Comparison of ENCODE assay signal across 24 mouse cellular contexts in the genomic region with DNA sequence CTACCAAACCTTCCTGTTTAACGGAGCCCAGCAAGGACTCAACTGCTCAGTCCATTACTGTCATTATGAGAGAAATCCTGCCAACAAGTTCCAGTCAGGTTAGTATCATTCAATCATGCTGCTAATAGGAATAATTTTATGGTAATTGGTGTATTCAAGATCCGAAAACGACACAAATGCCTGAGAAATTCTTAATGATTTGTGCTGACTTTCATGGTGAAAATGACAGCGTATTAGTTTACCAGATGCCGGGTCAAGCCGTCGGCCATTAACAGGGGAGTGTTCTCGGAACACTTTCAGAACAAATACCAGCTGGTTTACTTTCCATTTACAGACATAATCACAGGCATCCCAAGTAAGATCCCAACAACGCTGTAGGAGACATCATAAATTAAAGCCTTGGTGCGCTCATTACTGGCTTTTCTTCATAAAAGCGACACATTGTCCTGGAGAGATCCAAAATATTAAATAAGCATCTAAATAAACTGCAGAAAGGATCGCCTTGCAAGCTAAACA.
DNase-seq lines count a peak whose midpoint lies in the region; ATAC-seq and TF ChIP-seq lines count a peak whose summit lies in the region.
"Had no signal": no experiment of that assay in that cellular context is flagged by ENCODE, and none has a peak within 500 bp of the region (broad histone marks: within the 10 kb centered on the region; RNA-seq: fewer than 3 reads in every experiment).

No protein-coding gene starts in this region.

- 0 out of 2 replicates have a peak overlapping the region, but pooled peaks have one; percentile 19 for H3K27ac ChIP-seq in forebrain, embryonic 13.5 days
- H3K27ac ChIP-seq in forebrain, embryonic 10.5 days: no peak overlapping the region
- no peak overlapping the region for H3K27ac ChIP-seq in kidney, adult 2 months (ENCODE audit: insufficient read depth, low read depth, low read length)
- no peak overlapping the region for H3K27ac ChIP-seq in kidney, postnatal 0 days
- H3K27ac ChIP-seq: embryonic facial prominence, embryonic 15.5 days; heart, embryonic 10.5 days; hindbrain, embryonic 12.5 days had no signal

- no peak overlapping the region for H3K4me3 ChIP-seq in forebrain, embryonic 13.5 days
- no peak overlapping the region for H3K4me3 ChIP-seq in forebrain, embryonic 10.5 days
- no peak overlapping the region for H3K4me3 ChIP-seq in kidney, adult 2 months (ENCODE audit: insufficient read depth, low read depth, low read length)
- no peak overlapping the region for H3K4me3 ChIP-seq in kidney, postnatal 0 days (replicated peaks; ENCODE audit: low read depth, low read length)
- H3K4me3 ChIP-seq: embryonic facial prominence, embryonic 15.5 days; erythroblast, embryonic 14.5 days; heart, embryonic 10.5 days; hindbrain, embryonic 12.5 days had no signal

- no peak for TF ChIP-seq CTCF in kidney, adult 2 months (conservative IDR thresholded peaks at IDR 0.05; ENCODE audit: insufficient read depth, insufficient read length, low read depth, low read length)
- no peak for TF ChIP-seq CTCF in kidney, postnatal 0 days (IDR thresholded peaks at IDR 0.05; ENCODE audit: low read depth)

- peak overlapping the region; percentile 27 for H3K4me2 ChIP-seq in forebrain, embryonic 13.5 days
- no peak overlapping the region for H3K4me2 ChIP-seq in kidney, postnatal 0 days (ENCODE audit: low read length)
- H3K4me2 ChIP-seq: embryonic facial prominence, embryonic 15.5 days; hindbrain, embryonic 12.5 days had no signal

- WGBS in forebrain, embryonic 13.5 days: 51% methylated on average over 12 of the region's 12 CpGs
- WGBS in forebrain, embryonic 10.5 days: 87% methylated on average over 12 of the region's 12 CpGs
- 53% methylated on average over 12 of the region's 12 CpGs for WGBS in kidney, adult 2 months
- whole genome bisulfite sequencing in kidney, postnatal 0 days: 47% methylated on average over 12 of the region's 12 CpGs

- no peak for DNase-seq in forebrain, embryonic 10.5 days (ENCODE audit: extremely low spot score, low spot score)
- DNase-seq in kidney, adult 9 months: peak; percentile 2
- no peak for DNase-seq in kidney, adult 2 months
- peak; percentile 71 for DNase-seq in kidney, postnatal 0 days (ENCODE audit: low spot score)
- DNase-seq in kidney, adult 18-20 months: no peak
- peak; percentile 21 for DNase-seq in kidney, postnatal 14 days
- DNase-seq in cerebellum, adult 11-12 months: no peak
- DNase-seq: adrenal gland, postnatal 14 days; B cell, adult 2 months; cerebellum, adult 2 months; cerebellum, postnatal 10 days; embryo, embryonic 11 days; heart, adult 18-20 months; heart, postnatal 10 days; heart, postnatal 4 days had no signal

- no peak overlapping the region for H3K9ac ChIP-seq in forebrain, embryonic 13.5 days
- no peak overlapping the region for H3K9ac ChIP-seq in kidney, postnatal 0 days (ENCODE audit: low read depth, low read length)
- H3K9ac ChIP-seq: embryonic facial prominence, embryonic 15.5 days; hindbrain, embryonic 12.5 days had no signal

- H3K9me3 ChIP-seq in forebrain, embryonic 13.5 days (replicated peaks): no peaks in the 10 kb centered on the region
- no peaks in the 10 kb centered on the region for H3K9me3 ChIP-seq in forebrain, embryonic 10.5 days
- H3K9me3 ChIP-seq in kidney, postnatal 0 days (replicated peaks; ENCODE audit: low read length): no peaks in the 10 kb centered on the region
- H3K9me3 ChIP-seq: embryonic facial prominence, embryonic 15.5 days; heart, embryonic 10.5 days; hindbrain, embryonic 12.5 days had no signal

- peak; percentile 46 for ATAC-seq in forebrain, embryonic 13.5 days
- no peak for ATAC-seq in kidney, postnatal 0 days (replicated peaks; ENCODE audit: low FRiP score, low read depth)
- ATAC-seq: CD4-positive, CD25-positive, alpha-beta regulatory T cell, adult 4 months; hindbrain, embryonic 16.5 days; inflammation-experienced regulatory T-cells, adult 6 months had no signal

- H3K27me3 ChIP-seq in forebrain, embryonic 13.5 days: no peaks in the 10 kb centered on the region
- H3K27me3 ChIP-seq in forebrain, embryonic 10.5 days (ENCODE audit: poor library complexity, severe bottlenecking): no peaks in the 10 kb centered on the region
- no peaks in the 10 kb centered on the region for H3K27me3 ChIP-seq in kidney, adult 2 months (replicated peaks; ENCODE audit: control insufficient read depth, insufficient read depth, low read length)
- H3K27me3 ChIP-seq in kidney, postnatal 0 days (ENCODE audit: insufficient read depth, low read length): no peaks in the 10 kb centered on the region
- H3K27me3 ChIP-seq: embryonic facial prominence, embryonic 15.5 days; hindbrain, embryonic 12.5 days had no signal

- peaks cover 29% of the 10 kb centered on the region for H3K4me1 ChIP-seq in forebrain, embryonic 13.5 days
- peaks cover 21% of the 10 kb centered on the region for H3K4me1 ChIP-seq in forebrain, embryonic 10.5 days
- H3K4me1 ChIP-seq in kidney, adult 2 months (ENCODE audit: control insufficient read depth, insufficient read depth, low read length): no peaks in the 10 kb centered on the region
- no peaks in the 10 kb centered on the region for H3K4me1 ChIP-seq in kidney, postnatal 0 days (replicated peaks; ENCODE audit: insufficient read depth, low read length)
- H3K4me1 ChIP-seq: embryonic facial prominence, embryonic 15.5 days; heart, embryonic 10.5 days; hindbrain, embryonic 12.5 days had no signal

- TF ChIP-seq POLR2A in kidney, adult 2 months (IDR thresholded peaks at IDR 0.05; ENCODE audit: low read depth, low read length): no peak

- no peaks in the 10 kb centered on the region for H3K36me3 ChIP-seq in forebrain, embryonic 13.5 days (ENCODE audit: poor library complexity, severe bottlenecking)
- H3K36me3 ChIP-seq in forebrain, embryonic 10.5 days (replicated peaks): no peaks in the 10 kb centered on the region
- no peaks in the 10 kb centered on the region for H3K36me3 ChIP-seq in kidney, adult 2 months (ENCODE audit: control insufficient read depth, insufficient read depth, low read length)
- H3K36me3 ChIP-seq in kidney, postnatal 0 days (ENCODE audit: insufficient read depth, low read length): no peaks in the 10 kb centered on the region
- H3K36me3 ChIP-seq: embryonic facial prominence, embryonic 15.5 days; G1E; heart, embryonic 10.5 days; hindbrain, embryonic 12.5 days had no signal

Comparison
In these comparisons a context has a peak if more than half of its experiments do, and no peak if none do; other contexts are left out.
1. DNase-seq: peak in kidney, adult 9 months (single experiment), kidney, postnatal 0 days (single experiment) and kidney, postnatal 14 days (single experiment); none in forebrain, embryonic 10.5 days (single experiment), kidney, adult 2 months (single experiment), kidney, adult 18-20 months (single experiment) and cerebellum, adult 11-12 months (single experiment).